Mouse (Mus musculus): ENCODE measurements around the gene Eml1. TPM values are rescaled to one million over a fixed set of nuclear protein-coding genes. Genes with fewer than 3 reads are reported as not detected.

The Eml1 gene
- polyA plus RNA-seq, 1 experiment: 9.5 TPM

- H3K27ac ChIP-seq (ENCODE audit: insufficient read depth, low read length): no peak overlapping the region
- no peaks in the 10 kb centered on the region for H3K27me3 ChIP-seq (ENCODE audit: control insufficient read depth, insufficient read depth, low read length, poor library complexity, severe bottlenecking)
- H3K9ac ChIP-seq (ENCODE audit: low read depth, poor library complexity, severe bottlenecking): no peak overlapping the region
- H3K4me3 ChIP-seq (ENCODE audit: low read depth, low read length): no peak overlapping the region
- no peaks in the 10 kb centered on the region for H3K4me1 ChIP-seq (ENCODE audit: control insufficient read depth, insufficient read depth, low read length)
- no peaks in the 10 kb centered on the region for H3K36me3 ChIP-seq (ENCODE audit: control insufficient read depth, insufficient read depth, low read length, poor library complexity, severe bottlenecking)
- TF ChIP-seq EP300 (IDR thresholded peaks at IDR 0.05; ENCODE audit: insufficient read depth, low read depth, low read length) (no peak), POLR2A (IDR thresholded peaks at IDR 0.05; ENCODE audit: insufficient read depth, low read length) (no peak), CTCF (IDR thresholded peaks at IDR 0.05; ENCODE audit: low read depth, low read length) (no peak)
- H3K9me3 ChIP-seq (replicated peaks; ENCODE audit: control insufficient read depth, insufficient read depth, low read length, poor library complexity, severe bottlenecking): no peaks in the 10 kb centered on the region
Observed at GRCm38 (mm10) chr12:108510571-108510970, 139.8 kb downstream of the Eml1 start.

DNA sequence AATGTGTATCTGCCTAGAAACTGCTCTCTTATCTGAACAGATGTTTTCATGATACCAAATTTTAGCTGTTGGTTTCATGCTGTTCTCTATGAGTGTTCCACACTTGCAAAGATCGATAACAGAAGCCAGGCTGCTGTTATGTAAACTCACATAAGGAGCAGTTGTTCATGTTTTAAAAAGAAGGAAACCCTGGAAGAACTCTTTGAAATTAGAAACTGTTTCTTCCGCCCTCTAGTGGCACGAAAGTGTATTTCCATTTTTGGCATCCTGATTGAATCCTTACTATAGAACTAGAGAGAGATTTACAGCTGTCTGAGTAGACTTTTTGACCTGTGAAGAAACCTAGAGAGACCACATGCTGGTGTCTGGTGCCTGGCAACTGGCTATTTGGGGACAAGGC is 140.3 kb downstream of the Eml1 start:
- Histone ChIP-seq H3K27ac (ENCODE audit: insufficient read depth, low read length) (no peak overlapping the region), H3K4me1 (ENCODE audit: control insufficient read depth, insufficient read depth, low read length) (no peaks in the 10 kb centered on the region), H3K27me3 (ENCODE audit: control insufficient read depth, insufficient read depth, low read length, poor library complexity, severe bottlenecking) (no peaks in the 10 kb centered on the region), H3K9ac (ENCODE audit: low read depth, poor library complexity, severe bottlenecking) (no peak overlapping the region), H3K4me3 (ENCODE audit: low read depth, low read length) (no peak overlapping the region), H3K9me3 (replicated peaks; ENCODE audit: control insufficient read depth, insufficient read depth, low read length, poor library complexity, severe bottlenecking) (no peaks in the 10 kb centered on the region), H3K36me3 (ENCODE audit: control insufficient read depth, insufficient read depth, low read length, poor library complexity, severe bottlenecking) (no peaks in the 10 kb centered on the region)
- TF ChIP-seq CTCF (IDR thresholded peaks at IDR 0.05; ENCODE audit: low read depth, low read length) (peak; percentile 9), EP300 (IDR thresholded peaks at IDR 0.05; ENCODE audit: insufficient read depth, low read depth, low read length) (no peak)

- Histone ChIP-seq H3K27ac (ENCODE audit: insufficient read depth, low read length) (no peak overlapping the region), H3K4me1 (ENCODE audit: control insufficient read depth, insufficient read depth, low read length) (no peaks in the 10 kb centered on the region), H3K4me3 (ENCODE audit: low read depth, low read length) (peak overlapping the region; percentile 15; the same call in 1 of the 2 replicates), H3K9ac (ENCODE audit: low read depth, poor library complexity, severe bottlenecking) (no peak overlapping the region), H3K27me3 (ENCODE audit: control insufficient read depth, insufficient read depth, low read length, poor library complexity, severe bottlenecking) (no peaks in the 10 kb centered on the region), H3K36me3 (ENCODE audit: control insufficient read depth, insufficient read depth, low read length, poor library complexity, severe bottlenecking) (no peaks in the 10 kb centered on the region), H3K9me3 (replicated peaks; ENCODE audit: control insufficient read depth, insufficient read depth, low read length, poor library complexity, severe bottlenecking) (no peaks in the 10 kb centered on the region)
- no peak for TF ChIP-seq CTCF (IDR thresholded peaks at IDR 0.05; ENCODE audit: low read depth, low read length)
- TF ChIP-seq POLR2A (IDR thresholded peaks at IDR 0.05; ENCODE audit: insufficient read depth, low read length): no peak
- TF ChIP-seq EP300 (IDR thresholded peaks at IDR 0.05; ENCODE audit: insufficient read depth, low read depth, low read length): no peak
Observed at GRCm38 (mm10) chr12:108515464-108515863, 144.7 kb downstream of the Eml1 start.

- Histone ChIP-seq H3K36me3 (ENCODE audit: control insufficient read depth, insufficient read depth, low read length, poor library complexity, severe bottlenecking) (no peaks in the 10 kb centered on the region), H3K27me3 (ENCODE audit: control insufficient read depth, insufficient read depth, low read length, poor library complexity, severe bottlenecking) (no peaks in the 10 kb centered on the region), H3K4me3 (ENCODE audit: low read depth, low read length) (no peak overlapping the region), H3K9ac (ENCODE audit: low read depth, poor library complexity, severe bottlenecking) (no peak overlapping the region), H3K27ac (ENCODE audit: insufficient read depth, low read length) (no peak overlapping the region), H3K9me3 (replicated peaks; ENCODE audit: control insufficient read depth, insufficient read depth, low read length, poor library complexity, severe bottlenecking) (no peaks in the 10 kb centered on the region), H3K4me1 (ENCODE audit: control insufficient read depth, insufficient read depth, low read length) (no peaks in the 10 kb centered on the region)
- no peak for TF ChIP-seq CTCF (IDR thresholded peaks at IDR 0.05; ENCODE audit: low read depth, low read length)
- no peak for TF ChIP-seq EP300 (IDR thresholded peaks at IDR 0.05; ENCODE audit: insufficient read depth, low read depth, low read length)
- TF ChIP-seq POLR2A (IDR thresholded peaks at IDR 0.05; ENCODE audit: insufficient read depth, low read length): no peak
Observed at GRCm38 (mm10) chr12:108519374-108519773, 148.6 kb downstream of the Eml1 start.

DNA sequence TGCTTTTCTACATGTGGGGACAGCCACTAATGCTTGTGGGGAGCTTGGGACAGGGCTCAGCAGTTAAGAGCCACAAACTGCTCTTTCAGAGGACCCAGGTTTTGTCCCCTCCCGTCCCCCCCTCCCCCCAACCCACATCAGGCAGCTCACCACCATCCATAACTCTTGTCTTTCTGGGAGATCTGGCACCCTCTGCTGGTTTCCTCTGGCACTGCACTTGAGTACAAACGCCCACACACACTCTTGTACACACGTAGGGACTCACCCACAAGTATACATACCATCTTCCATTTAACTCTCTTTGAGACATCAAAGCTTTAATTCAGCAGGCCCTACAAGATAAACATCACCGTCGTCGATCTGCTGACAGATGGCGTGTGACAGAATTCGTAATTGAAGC is 158.5 kb downstream of the Eml1 start:
- Histone ChIP-seq H3K27me3 (ENCODE audit: control insufficient read depth, insufficient read depth, low read length, poor library complexity, severe bottlenecking) (no peaks in the 10 kb centered on the region), H3K9me3 (replicated peaks; ENCODE audit: control insufficient read depth, insufficient read depth, low read length, poor library complexity, severe bottlenecking) (no peaks in the 10 kb centered on the region), H3K36me3 (ENCODE audit: control insufficient read depth, insufficient read depth, low read length, poor library complexity, severe bottlenecking) (no peaks in the 10 kb centered on the region), H3K9ac (ENCODE audit: low read depth, poor library complexity, severe bottlenecking) (no peak overlapping the region), H3K27ac (ENCODE audit: insufficient read depth, low read length) (no peak overlapping the region), H3K4me3 (ENCODE audit: low read depth, low read length) (no peak overlapping the region), H3K4me1 (ENCODE audit: control insufficient read depth, insufficient read depth, low read length) (no peaks in the 10 kb centered on the region)
- peak; percentile 75 for TF ChIP-seq CTCF (IDR thresholded peaks at IDR 0.05; ENCODE audit: low read depth, low read length)
- TF ChIP-seq EP300 (IDR thresholded peaks at IDR 0.05; ENCODE audit: insufficient read depth, low read depth, low read length): no peak

DNA sequence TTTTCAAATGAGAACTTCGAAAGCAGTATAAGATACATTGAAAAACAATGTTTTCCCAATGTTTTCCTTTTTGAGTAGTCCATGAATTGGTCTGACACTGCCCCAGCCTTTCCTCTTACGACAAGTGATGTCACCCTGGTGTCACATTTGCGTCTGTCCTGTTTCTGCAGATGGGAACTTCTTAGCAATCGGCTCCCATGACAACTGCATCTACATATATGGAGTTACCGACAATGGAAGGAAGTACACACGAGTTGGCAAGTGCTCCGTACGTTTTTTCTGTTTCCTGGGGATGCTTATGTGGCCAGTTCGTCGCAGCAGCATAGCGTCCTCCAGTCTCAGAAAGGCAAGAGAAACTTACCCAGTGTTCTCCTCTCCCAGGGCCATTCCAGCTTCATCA is 163.7 kb downstream of the Eml1 start:
- no peak overlapping the region for H3K4me3 ChIP-seq (ENCODE audit: low read depth, low read length)

More for the DNA sequence above, 163.7 kb downstream of the Eml1 start:
- Histone ChIP-seq H3K9ac (ENCODE audit: low read depth, poor library complexity, severe bottlenecking) (no peak overlapping the region), H3K4me1 (ENCODE audit: control insufficient read depth, insufficient read depth, low read length) (no peaks in the 10 kb centered on the region), H3K9me3 (replicated peaks; ENCODE audit: control insufficient read depth, insufficient read depth, low read length, poor library complexity, severe bottlenecking) (no peaks in the 10 kb centered on the region), H3K36me3 (ENCODE audit: control insufficient read depth, insufficient read depth, low read length, poor library complexity, severe bottlenecking) (no peaks in the 10 kb centered on the region), H3K27ac (ENCODE audit: insufficient read depth, low read length) (no peak overlapping the region), H3K27me3 (ENCODE audit: control insufficient read depth, insufficient read depth, low read length, poor library complexity, severe bottlenecking) (no peaks in the 10 kb centered on the region)
- TF ChIP-seq CTCF (IDR thresholded peaks at IDR 0.05; ENCODE audit: low read depth, low read length) (no peak), POLR2A (IDR thresholded peaks at IDR 0.05; ENCODE audit: insufficient read depth, low read length) (no peak), EP300 (IDR thresholded peaks at IDR 0.05; ENCODE audit: insufficient read depth, low read depth, low read length) (no peak)

Data from ES-Bruce4 (cell line).